Mouse (Mus musculus) heart, postnatal 36 days (tissue): ENCODE measurements around the gene Abcd1. TPM values are rescaled to one million over a fixed set of nuclear protein-coding genes. Genes with fewer than 3 reads are reported as not detected.

ENCODE experiments used
- DNase-seq, 2 experiments: peaks; one replicate each; pipeline ENCODE4 v3.0.0; 2021 to 2022
- intact Hi-C: fragments of 180-260 bp; cut with DNase I; formaldehyde crosslinking; loops from one replicate; pipeline ENCODE4 v1.15.1; 2025
- total RNA-seq, 2 experiments: library from RNA; stranded (reverse); gene quantifications; 2 replicates each; pipeline ENCODE4 v1.2.3; 2021

The Abcd1 gene
- total RNA-seq, result 10 to 100 TPM; 29.6 to 33.6 TPM

DNA sequence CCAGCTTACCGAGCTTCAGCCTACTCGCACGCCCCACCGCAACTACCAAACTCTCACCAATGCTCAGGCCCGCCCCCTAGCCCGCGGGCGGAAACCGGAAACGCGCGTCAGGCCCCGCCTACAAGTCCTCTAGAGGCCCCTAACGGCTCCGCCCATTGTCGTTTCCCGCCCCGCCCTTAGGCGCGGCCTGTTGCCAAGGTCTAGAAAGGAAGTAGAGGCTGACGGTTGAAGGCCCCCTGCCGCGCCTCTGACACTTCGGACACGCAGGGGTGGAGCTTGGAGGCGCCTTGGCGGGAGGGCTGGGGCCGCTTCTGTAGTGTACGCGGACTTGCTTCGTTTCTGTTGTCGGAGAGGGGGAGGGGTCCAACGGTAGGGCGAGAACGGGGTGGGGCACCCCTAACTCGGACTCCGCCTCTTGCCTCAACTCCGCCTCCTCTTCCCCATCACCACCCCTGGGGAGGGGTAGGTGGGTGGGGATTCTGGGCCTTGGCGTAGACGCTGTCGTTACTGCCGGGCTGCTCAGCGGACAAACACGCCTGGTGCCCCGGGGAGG, at the start of gene Abcd1, which contains the start of gene Bcap31:
Abcd1 (plus strand) TSS at position 489 of the 553 bp plus-strand sequence.
Bcap31 (minus strand) TSS at position 67 of the 553 bp plus-strand sequence.
- DNase-seq, result peak; percentile 91 to 93
- intact Hi-C loops, result loop anchor here (5.0 kb wide), 1 partner anchor 201 kb away; no protein-coding TSS in a partner anchor

- intact Hi-C loops, result loop anchor here (5.0 to 10.0 kb wide), 2 partner anchors 280 to 413 kb away; no protein-coding TSS in a partner anchor
- DNase-seq, result peak; percentile 39 to 47
These were observed 44.4 kb upstream of the Abcd1 start for GRCm38 (mm10) chrX:73672031-73672431.

DNA sequence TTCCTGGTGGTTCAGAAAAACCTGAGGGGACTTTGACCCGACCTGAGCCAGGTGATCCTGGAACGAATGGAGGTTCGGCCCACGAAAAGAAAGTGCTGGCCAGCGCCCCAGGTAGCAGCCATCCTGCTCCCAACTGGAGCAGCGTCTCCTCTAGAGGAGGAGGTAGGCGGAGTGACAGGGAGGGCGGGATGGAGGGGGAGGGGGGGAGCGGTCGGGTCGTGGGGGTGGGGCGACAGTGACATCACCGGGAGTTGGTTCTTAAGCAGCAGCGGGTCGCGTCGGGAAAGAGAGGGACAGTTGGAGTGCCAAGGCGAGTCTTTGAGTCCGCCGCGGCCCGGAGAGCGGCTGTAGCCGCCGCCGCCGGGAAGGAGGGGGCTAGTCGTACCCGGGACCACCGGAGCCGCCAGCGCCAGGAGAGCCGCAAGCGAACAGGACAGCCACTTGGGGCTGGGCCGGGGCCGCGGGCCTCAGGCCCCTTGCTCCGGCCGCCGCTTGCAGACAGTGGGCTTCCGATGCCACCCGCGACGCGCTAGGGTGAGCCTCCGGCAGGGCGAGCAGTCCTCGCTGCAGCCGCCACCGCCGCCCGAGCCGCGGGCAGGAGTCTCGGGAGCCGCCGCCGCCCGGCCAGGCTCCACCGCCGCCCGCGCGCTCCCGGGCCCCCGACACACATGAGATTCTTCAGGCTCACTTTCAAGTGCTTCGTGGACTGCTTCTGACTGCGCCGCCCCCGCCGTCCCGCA, 43.3 kb upstream of the Abcd1 start, which contains the start of gene Slc6a8:
Slc6a8 (plus strand) TSS at position 272 of the 740 bp plus-strand sequence.
- DNase-seq, result peak; percentile 78
- intact Hi-C loops, result loop anchor here (5.0 to 10.0 kb wide), 2 partner anchors 279 to 412 kb away; no protein-coding TSS in a partner anchor

GRCm38 (mm10) chrX:73673619-73673967, 42.8 kb upstream of the Abcd1 start:
- intact Hi-C loops, result loop anchor here (5.0 to 10.0 kb wide), 2 partner anchors 279 to 411 kb away; no protein-coding TSS in a partner anchor
- DNase-seq, result no peak

DNA sequence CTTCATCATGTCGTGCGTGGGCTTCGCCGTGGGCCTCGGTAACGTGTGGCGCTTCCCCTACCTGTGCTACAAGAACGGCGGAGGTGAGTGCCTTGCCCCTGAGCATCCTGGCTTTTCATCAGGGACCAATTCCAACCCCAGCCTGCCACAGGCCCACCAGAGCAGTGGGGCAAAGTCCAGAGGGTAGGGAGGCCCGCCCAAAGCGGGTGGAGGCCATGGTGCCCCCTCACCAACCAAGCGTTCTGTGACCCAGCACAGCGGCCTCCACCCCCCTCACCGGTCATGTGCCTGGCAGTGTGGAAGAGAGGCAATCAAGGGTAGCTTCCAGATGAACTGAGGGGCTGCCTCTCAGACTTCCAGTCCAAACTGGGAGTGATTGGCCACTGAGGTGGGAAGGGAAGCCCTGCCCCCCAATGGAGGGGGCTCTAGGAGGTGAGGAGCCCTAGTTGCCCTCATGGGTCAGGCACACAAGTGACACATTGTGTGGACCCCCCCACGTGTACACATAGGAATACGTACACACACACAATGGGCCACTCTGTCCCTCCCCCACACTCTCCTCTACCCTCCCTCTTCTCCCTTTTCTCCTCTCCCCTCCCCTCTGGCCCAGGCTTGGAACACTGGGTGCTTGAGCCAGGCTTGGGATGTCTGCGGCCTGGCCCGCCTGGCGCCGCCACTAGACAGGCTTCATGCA, 42.3 kb upstream of the Abcd1 start:
- DNase-seq, result peak; percentile 21 to 30
- intact Hi-C loops, result loop anchor here (5.0 to 10.0 kb wide), 2 partner anchors 278 to 411 kb away; no protein-coding TSS in a partner anchor

- intact Hi-C loops, result loop anchor here (10.0 kb wide), 1 partner anchor 410 kb away; no protein-coding TSS in a partner anchor
These were observed 41.2 kb upstream of the Abcd1 start for GRCm38 (mm10) chrX:73675231-73675630.

DNA sequence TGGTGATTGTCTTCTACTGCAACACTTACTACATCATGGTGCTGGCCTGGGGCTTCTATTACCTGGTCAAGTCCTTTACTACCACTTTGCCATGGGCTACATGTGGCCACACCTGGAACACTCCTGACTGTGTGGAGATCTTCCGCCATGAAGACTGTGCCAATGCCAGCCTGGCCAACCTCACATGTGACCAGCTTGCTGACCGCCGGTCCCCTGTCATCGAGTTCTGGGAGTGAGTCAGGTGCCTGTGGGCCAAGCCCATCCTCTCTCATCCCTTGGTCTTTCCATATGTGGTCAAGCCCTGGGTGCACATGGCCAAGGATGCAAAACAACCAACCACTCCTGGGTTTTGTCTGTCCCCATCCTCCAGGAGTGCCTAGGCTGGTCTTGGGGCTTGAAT, 39.7 kb upstream of the Abcd1 start:
- DNase-seq, result no peak
- intact Hi-C loops, result loop anchor here (10.0 kb wide), 1 partner anchor 408 kb away; no protein-coding TSS in a partner anchor

More at GRCm38 (mm10) chrX:73675231-73675630, 41.2 kb upstream of the Abcd1 start:
- no peak for DNase-seq

- intact Hi-C loops, result no loop called here
These were observed 32.2 kb upstream of the Abcd1 start for GRCm38 (mm10) chrX:73684156-73684555.

GRCm38 (mm10) chrX:73684978-73685377, 31.4 kb upstream of the Abcd1 start:
- no peak for DNase-seq
- intact Hi-C loops, result no loop called here

More at GRCm38 (mm10) chrX:73684156-73684555, 32.2 kb upstream of the Abcd1 start:
- no peak for DNase-seq

- intact Hi-C loops, result no loop called here
- DNase-seq, result peak in 1 of 2 experiments; percentile 21
These were observed 30.8 kb upstream of the Abcd1 start for GRCm38 (mm10) chrX:73685629-73686028.

DNA sequence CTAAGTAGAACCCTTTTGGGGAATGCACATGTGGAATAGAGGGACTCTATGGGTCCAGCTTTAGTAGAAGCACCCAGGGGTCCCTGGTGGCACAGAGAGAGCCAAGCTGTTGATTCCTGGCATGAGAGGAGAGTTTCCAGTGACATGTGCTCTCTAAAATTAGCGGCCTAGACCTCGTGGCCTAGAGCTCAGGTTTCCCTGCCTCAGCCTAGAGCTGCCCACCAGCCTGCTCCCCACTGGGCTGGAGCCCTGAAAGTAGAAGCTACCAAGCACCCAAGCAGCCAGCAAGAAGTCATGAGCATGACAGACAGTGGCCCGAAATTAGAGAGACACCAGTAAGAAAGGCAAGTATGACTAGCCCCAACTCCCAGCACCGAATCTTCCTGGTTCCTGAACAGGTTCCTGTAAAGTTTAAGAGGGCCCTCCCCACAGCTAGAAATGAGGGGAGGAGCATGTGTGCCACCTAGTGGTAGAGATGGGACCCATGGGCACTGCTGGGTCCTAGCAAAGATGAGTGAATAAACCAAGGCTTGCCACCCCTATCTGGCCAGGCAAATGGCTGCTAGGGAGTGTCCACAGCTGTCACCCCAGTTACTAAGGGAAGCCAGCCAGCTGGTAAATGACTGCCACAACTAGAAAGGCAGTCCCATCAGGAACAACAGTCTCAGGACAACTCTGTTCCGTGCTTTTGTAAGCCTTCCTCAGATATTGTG, 25.3 kb upstream of the Abcd1 start:
- DNase-seq, result peak; percentile 54 to 58
- intact Hi-C loops, result no loop called here

GRCm38 (mm10) chrX:73700472-73700871, 15.9 kb upstream of the Abcd1 start:
- no peak for DNase-seq
- intact Hi-C loops, result no loop called here

DNA sequence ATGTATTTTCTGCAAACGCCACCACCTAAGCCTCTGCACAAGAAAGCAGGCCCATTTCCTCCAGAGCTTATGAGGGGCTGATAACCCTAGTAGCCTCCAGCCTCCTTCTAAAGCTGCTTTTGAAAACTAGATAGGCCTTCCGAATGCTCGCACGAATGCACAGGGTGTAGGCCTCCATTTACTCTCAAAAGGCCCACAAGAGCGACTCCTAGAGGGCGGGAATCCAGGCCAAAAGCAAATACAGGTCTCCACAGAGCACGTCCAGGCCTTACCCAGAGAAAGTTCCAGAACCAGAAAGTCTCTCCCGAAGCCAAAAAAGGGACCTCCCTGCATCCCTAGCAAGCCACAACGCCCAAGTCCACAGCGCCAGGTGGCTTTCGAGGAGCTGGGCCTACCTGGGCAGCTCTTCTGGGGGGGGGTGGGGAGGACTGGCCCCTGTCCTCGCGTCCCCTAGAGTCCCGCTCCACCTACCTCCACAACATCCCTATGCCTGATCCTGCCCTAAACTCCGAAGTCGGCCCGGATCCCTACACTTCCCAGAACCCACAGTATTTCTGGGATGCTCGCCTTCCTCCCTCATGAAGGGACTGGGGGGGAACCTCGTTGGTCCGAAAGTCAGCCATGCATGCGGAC, 805 bp upstream of the Abcd1 start:
- peak; percentile 13 to 31 for DNase-seq
- intact Hi-C loops, result loop anchor here (2.0 to 5.0 kb wide), 2 partner anchors 45 to 202 kb away; no protein-coding TSS in a partner anchor

GRCm38 (mm10) chrX:73716709-73717545, 530 bp downstream of the Abcd1 start:
- intact Hi-C loops, result loop anchor here (5.0 kb wide), 1 partner anchor 200 kb away; no protein-coding TSS in a partner anchor
- DNase-seq, result peak in 1 of 2 experiments; percentile 15

GRCm38 (mm10) chrX:73717667-73718066, 1.3 kb downstream of the Abcd1 start:
- peak; percentile 26 to 37 for DNase-seq
- intact Hi-C loops, result loop anchor here (2.0 to 5.0 kb wide), 2 partner anchors 71 to 200 kb away; no protein-coding TSS in a partner anchor

- intact Hi-C loops, result loop anchor here (2.0 to 5.0 kb wide), 2 partner anchors 71 to 199 kb away; no protein-coding TSS in a partner anchor
These were observed 1.9 kb downstream of the Abcd1 start for GRCm38 (mm10) chrX:73718271-73718670.

DNA sequence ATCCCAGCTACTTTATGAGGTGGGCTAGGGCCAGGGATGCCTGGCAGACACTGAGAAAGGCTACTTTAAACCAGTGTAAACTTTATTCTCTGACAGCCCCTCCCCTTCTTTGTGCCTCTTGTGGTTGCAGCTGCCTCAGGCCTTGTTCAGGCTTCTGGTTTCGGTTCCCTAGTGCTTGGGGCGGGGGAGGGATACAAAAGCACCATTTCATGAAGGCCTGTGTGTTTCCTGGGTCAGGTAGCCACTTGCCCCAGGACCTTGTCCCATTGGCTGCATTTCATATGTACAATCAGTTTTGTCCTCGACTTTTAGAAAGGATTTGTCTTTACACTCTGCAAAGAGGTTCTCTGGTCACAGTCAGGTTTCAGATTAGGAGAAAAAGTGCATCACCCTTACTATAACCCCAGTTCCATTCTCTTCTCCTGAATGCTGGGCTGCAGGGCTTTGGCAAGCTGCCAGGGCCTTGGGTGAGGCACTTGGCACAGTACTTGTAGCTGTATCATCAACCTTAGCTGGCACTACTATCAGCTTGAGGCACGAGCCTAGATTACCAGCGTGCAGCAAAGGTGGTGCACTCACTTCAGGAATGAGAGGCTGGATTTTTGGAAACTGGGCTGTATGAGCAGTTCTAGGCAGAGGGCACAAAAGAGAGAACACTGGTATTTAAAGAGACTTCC, 2.4 kb downstream of the Abcd1 start:
- intact Hi-C loops, result loop anchor here (2.0 to 5.0 kb wide), 2 partner anchors 70 to 198 kb away; no protein-coding TSS in a partner anchor
- DNase-seq, result peak; percentile 42

More at GRCm38 (mm10) chrX:73718271-73718670, 1.9 kb downstream of the Abcd1 start:
- peak; percentile 9 to 27 for DNase-seq

DNA sequence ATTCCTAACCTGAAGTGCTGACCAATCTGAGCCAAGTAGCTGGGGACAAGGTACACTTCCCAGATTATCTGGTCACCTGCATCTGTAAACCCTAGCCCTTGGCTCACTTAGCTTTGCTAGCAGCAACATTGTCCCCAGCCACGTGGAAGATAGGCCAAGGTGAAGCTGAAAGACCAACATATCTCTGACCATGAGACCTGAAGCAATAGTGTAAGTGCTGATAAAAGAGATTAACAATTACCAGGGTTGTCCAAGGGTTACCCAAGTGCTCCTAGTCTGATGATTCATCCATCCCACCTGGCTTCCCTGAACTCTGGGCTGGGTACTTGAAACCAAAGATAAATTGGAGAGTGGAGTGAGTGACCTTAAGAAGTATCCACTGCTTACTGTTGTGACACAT, 14.5 kb downstream of the Abcd1 start:
- no peak for DNase-seq
- intact Hi-C loops, result no loop called here
